Mouse (Mus musculus) spleen, postnatal 36 days (tissue): ENCODE data around the gene Cd81.

ENCODE experiments used
- DNase-seq, 2 experiments: peaks; one replicate each; pipeline ENCODE4 v3.0.0; 2022; ENCODE audit warnings: low spot score in 2 of 2, mixed read lengths in 1 of 2

Cd81 gene

DNA sequence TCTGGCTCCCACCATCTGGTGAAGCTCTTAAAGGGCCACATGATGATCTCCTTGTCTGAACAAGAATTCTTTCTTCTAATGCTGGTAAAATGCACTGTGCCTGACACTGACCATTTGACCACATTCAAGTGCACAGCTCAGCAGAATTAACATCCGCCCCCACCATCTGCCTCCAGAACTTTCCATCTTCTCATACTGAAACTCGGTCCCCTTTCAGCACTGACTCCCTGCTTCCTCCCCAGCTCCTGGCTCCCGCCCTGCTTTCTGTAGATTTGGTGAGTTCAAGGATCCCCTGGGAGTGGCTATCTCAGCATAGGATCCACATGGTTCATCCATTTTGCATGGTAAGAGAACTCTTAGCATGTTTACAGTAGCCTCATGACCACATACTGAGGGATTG, 31.8 kb upstream of the Cd81 start:
- DNase-seq = no peak

DNA sequence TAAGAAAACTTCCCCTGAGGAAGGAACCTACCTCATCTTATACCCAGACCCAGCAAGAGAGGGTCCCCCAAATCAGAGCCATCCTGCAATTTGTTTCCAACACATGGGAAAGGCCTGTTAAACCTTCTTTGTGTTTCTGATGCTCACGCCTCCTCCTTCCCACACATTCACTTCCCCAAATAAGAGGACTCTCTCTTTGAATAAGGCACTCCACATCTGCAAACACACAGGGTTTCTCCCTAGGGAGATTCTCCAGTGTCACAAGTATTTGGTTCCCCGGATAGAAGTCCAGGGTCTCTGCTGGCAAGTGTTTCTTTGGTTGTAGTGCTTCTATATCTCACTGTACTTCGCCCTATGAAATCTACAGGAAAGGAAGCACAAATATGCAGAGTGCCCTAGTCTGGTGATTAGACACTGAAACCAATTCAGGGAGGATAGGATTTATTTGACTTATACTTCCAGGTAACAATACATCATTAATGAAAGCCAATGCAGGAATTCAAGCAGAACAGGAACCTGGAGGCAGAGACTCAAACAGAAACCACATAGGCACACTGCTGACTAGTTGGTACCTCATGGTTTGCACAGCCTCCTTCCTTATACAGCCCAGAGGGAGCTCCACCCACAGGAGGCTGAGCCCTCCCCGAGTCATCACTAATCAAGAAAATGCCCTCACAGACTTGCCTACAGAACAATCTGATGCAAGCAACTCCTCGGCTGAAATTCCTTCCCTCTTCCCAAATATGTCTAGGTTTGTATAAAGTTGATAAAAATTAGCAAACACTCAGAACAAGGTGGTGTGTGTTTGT, 31.0 kb upstream of the Cd81 start:
- peak; percentile 50 to 61 for DNase-seq

DNA sequence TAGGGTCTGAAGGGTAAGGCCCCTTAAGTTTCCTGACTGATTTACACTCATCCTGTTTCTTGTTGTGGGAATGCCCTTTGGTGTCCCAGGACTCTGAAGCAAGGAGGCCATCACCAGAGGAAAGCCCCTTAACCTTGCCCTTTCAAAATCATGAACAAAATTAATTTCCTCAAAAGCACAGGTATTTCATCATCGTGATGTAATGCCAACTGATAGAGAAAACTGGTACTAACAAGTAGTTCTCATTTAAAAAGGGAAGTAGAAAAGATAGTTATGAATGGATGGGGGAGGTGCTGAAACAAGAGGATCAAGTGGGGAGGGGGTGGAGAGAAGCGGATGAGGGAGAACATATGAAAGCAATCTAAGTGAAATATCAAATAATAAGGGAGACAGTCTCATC, 29.0 kb upstream of the Cd81 start:
- no peak for DNase-seq

DNA sequence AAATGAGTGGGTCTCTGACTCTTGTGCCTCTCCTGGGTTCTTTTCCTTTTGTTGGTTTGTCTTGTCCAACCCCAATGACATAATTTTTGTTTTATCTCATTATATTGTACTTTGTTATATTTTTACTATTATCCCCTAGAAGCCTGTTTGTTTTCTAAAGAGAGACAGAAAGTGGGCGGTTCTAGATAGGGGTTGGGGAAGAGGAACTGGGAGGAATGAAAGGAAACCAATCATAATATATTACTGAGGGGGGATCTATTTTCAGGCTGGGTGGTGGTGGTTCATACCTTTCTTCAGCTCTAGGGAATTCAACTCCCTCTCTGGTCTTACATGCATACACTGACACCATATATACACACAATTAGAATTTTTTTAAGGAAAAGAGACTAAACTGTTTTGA, 28.2 kb upstream of the Cd81 start:
- no peak for DNase-seq

DNA sequence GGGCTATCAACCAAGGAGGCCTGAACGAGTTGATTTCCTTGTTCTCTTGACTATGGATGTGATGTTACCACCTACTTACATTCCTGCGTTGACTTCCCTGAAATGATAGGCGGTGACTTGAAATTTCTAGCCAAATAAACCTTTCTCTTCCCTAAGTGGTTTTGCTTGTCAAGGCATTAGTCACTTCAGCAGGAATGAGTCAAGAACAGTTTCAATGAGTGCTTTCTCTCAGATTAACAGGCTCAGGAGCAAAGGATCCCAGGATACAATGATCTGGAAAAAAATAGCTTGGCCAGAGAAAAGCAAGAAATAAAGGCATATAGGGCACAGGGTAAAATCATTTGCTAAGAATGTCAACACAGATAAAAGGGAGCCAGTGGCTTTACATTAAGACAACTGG, 27.0 kb upstream of the Cd81 start:
- DNase-seq = no peak

DNA sequence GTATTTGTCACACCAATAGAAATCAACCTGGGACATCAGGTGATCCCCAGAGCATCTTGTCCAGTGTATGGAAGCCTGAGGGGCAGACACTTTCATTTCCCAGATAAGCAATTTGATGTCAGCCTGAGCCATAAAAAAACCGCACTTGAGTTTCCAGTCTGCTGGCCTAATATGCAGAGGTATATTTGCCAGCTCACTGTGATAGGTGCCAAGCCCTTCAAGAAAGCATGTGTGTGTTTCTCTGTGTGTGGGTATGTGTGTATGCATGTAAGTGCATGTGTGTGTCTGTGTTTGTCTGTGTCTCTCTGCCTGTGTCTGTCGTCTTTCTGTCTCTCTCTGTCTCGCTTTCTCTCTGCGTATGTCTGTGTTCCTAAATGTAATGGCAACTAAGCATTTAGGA, 25.3 kb upstream of the Cd81 start:
- no peak for DNase-seq

DNA sequence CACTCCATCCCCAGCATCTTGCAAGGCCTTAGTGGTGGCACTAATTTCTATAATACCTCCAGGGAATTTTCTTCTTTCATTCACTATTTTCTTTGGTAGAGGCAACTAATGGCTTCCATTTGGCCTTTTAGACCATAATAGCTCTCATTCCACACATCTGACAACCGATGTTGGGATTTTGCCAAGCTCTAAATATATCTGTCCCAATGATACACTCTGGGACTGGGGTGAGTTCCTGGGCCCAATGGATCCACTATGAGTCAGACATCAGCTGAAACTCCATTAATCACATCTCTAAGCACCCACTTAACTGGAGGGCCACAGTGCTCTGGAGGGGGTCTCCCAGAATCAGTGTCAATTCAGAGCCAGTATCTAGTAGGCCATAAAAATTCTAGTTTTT, 20.7 kb upstream of the Cd81 start:
- DNase-seq = no peak

DNA sequence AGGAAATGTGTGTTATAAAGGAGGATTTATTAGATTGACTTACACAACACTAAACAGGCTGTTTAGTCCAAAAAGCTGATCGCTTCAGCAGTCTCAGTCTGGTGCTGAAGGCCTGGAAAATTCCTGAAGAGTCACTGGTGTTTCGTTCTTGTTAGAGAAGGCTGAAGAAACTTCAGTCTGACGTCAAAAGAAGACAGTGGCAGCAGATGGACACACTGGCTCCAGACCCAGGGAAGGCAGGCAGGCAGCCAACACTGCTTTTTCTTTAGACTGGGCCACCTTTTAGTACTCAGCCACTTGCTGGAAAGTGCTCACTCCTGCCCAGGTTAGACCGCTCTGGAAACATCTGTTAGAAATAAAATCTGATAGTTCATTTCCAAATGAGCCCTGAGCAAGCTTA, 19.0 kb upstream of the Cd81 start:
- DNase-seq = no peak

DNA sequence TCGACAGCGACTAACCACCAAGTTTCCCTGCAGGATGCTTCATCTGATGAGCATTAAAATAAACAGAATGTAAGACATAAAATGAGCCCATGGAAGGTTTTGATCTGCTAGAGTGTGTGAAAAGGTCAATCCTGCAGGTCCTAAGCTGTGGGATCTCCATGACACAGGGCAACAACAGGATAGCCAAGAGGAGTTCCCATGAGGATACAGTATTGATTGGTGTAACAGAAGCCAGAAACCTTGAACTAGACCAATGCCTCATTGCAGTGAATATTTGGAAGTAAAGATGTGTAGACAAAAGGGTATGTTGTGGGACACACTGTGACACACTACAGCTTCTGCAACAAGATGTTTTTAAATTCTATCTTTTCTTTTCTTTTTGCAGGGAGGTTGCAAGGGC, 18.4 kb upstream of the Cd81 start:
- no peak for DNase-seq

DNA sequence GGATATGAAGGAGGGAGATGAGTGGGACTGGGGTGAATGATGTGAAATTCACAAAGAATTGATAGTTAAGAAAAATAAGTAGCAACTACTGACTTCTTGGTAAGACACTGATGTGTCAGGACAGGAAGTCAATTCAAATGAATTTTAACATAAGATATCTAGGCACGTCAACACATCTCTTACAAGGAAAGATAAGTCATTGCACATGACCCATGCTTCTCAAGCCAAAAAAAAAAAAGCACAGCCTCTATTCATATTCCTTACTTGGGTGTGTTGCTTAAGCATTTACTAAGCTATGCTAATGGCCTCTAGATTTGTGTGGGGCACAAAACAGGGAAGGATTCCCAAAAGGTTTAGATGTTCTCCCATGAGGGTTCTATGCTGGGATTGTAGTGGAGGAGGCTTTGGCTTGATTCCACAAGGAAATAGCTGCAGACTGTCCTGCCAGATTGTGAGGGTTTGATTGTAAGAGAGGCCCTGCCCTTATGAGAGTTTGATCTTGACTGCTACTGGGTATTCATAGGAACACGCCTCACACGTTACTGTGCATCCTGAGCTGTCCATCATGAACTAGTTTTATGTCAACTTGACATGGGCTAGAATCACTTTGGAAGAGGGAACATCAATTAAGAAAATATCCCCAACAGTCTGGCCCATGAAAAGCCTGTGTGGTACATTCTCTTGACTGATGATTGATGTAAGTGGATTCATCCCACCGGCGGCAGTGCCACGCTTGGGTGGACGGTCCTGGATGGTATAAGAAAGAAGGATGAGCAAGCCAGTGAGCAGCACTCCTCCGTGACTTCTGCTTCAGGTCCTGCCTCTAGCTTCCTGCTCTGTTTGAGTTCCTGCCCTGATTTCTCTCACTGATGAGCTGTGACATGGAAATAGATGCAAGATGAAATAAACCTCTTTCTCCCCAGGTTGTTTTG, 17.8 kb upstream of the Cd81 start:
- no peak for DNase-seq

DNA sequence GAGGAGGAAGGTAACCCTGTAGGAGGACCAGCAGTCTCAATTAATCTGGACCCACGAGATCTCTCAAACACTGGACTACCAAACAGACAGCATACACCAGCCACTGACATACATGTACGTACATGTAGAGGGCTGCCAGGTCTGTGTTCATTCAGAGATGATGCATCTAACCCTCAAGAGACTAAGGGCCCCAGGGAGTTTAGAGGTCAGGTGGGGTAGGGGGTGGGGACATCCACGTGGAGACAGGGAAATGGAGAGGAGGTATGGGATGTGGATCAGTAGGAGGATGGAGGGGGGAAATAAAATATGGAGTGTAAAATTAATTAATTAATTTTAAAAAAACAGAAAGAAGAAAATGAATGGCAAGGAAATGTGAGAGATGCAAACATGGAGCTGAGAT, 15.8 kb upstream of the Cd81 start:
- DNase-seq = no peak

DNA sequence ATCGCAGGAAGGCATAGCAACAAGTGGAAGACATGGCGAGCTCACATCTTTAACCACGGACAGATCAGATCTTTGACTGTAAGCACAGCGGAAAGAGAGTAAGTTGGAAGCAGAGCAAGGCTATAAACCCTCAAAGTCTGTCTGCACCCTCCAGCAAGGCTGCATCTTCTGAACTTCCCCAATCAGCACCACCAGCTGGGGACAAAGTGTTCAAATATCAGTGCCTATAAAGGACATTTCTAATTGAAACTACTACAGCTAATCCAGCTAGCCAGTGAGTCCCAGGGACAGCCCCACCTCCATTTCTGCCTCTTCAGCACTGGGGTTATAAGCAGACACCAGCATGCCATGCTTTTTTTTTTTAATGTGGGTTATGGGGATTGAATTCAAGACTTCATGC, 15.2 kb upstream of the Cd81 start:
- peak; percentile 44 to 55 for DNase-seq

DNA sequence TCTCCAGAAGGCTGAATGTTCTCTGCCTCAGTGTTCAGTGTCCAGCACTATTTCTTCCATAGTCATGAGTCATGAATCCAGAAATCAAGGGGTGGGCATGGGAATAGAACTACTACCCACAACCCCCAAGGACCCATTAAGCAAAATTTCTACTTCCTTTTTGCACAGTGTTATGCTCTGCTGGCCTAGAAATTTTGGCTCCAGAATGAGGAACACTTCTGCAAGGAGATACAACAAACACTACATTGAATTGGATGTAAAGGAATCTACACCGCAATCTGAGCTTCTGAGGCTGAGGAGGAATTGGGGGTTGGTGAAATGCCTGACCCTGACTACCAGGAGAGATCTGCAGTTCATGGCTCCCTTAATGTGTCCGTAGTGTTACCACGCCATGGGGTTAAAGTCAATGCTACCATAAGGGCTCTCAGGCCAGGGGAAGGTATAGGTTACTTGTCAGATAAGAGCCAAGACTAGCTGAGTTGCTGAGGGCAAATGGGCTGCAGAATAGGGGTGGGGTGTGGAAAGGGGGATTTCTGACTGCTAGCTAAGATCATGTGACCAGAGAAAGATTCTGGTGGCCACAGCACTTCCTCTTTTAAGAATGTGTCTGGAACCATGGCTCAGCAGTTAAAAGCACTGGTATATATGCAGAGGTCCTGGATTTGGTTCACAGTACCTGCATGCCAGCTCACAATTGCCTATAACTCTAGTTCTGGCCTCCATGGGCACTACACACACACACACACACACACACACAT, 14.2 kb upstream of the Cd81 start:
- DNase-seq = peak; percentile 81 to 82

DNA sequence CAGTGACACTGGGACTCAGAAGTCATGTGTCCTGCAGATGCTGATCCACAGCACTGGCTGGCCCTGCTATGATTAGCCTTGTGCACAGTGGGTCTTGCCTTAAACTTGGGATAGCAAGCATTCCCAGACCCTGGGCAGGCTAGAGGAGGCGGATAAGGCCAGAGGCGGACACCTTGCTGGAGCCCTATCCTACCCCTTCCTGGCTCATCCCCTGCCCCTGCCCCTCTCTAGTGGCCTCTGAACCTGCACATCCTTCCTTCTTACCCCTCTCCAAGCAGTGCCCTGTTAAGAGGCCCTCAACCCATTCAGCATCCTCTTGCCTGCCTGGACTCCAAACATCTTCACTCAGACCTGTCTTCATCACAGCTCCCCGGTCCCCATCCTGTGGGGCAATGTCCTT, 12.0 kb upstream of the Cd81 start:
- no peak for DNase-seq

DNA sequence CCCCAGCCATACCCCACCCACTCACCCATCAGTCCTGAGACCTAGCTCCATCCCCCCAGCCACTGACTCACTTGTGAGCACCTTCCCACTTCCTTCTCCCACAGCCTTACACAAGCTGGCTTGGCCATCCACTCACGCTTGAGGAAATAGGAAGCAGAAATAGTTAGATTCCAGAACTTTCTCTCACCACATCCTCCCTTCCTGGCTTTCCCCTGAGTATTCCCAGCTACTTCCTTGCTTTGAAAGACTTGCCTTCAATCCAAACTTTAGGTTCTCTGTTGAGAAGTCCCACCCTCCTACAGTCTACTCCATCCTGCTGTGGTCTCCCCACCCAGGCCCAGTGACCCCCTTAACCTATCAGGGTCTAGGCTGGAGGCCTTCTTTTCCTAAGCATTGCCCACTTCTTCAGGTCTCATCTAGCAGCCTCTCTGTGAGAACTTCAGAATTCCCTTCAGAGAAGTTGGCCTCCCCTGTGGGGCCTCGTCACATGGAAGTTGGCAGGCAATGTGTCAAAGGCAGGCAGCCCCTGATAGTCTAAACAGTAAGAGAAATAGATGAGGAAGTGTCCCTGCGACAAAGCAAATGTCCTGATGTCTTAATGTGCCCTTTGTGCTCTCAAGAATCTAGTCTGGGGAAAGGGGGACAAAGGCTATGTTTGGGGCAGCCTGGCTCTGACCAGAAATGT, 11.3 kb upstream of the Cd81 start:
- no peak for DNase-seq

DNA sequence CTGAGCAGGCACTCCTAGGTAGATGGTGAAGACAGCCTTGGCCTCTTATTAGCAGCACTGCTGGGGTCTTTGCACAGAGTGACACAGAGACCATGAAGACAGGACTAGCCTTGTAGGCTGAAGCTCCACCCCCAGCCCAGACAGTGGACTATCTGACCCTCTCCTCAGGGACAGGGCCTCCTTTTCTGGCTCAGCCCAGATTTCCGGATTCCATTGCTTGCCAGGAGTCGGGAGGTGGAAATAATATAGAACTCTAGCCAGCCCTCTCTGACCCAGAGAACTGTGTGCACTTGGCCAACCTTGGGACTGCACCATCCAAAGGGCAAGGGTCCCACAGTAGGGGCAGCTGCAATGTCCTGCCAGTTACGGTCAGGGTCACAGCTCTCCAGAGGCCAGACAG, 10.4 kb upstream of the Cd81 start:
- DNase-seq = peak; percentile 18 to 25

DNA sequence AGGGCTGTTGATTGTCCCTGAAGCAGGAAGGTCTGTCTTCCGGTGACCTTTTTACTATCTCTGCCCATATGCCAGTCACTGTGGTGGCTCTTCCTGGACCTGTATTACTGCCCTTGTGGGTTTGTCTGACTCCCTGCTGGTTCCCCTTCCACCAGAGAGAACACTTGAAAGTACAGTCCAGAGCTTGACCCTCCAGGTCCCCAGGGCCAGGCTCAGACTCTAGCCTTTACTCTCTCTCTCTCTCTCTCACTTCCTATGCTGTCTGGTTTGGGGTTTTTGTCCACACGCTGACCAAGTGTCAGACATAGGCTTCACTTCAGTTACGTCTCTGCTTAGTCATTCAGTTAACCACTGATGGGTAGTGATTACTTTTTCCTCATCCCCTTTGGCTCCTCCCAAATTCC, 9.6 kb upstream of the Cd81 start:
- DNase-seq = no peak

DNA sequence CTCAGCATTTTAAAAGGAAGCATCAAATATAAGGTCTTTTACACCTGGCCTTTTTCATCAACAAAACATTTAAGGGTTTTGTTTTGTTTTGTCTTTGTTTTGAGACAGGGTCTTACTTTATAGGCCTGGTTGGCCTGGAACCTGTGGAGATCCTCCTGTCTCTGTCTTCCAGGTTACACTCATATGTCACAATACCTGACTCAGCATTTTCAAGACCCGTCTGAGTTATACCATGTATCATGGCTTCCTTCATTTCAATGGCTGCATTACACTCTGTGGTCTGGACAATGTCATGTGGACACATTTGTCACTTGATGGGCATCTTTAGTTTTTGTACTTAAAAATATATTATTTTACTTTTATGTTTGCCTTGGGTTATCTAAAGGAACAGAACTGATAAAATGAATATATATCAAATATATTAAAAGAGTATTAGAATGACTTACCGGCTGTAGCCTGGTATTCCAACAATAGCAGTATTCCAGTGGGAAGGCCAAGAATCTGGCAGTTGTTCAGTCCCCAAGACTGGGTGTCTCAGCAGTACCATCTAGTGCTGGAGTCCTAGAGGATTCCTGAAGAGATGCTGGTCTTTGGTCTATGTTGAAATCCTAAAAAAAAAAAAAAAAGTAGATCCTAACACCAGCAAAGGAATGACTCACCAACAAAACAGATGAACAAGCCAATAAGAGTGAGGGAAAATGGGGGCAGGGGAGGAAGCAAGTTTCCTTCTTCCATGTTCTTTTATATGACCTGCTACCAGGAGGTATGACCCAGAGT, 8.3 kb upstream of the Cd81 start:
- DNase-seq = no peak

DNA sequence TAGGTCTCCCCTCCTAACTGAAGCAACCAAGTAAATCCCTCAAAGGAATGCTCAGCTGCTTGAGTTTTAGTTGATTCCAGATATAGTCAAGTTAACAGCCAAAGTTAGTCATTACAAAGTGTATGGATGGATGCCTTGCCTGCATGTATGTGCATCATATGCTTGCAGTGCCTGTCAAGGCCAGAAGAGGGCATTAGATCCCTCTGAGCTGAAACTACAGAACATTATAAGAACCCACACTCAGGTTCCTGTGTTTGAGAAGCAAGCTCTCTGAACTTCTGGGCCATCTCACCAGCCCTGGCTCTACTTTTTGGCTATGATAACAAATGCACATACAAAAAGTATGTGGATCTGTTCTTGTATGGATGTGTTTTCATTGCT, 7.7 kb upstream of the Cd81 start:
- DNase-seq = no peak

DNA sequence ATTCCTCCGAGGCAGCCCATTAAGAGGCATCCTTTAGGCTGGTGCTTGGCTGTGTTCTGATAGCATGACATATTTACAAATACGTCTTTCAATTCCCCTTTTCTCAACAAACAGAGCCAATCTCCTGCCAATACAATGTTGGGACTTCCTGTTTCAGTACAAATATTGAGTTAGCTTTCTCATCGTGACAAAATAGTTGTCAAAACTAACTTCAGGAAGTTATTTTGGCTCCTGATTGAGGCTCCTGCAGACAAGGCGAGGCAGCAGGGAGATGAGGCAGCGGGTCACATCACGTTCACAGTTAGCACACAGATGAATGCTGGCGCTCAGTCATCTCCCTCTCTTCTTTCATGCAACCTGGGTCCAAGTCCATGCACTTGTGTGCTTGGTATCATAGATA, 6.2 kb upstream of the Cd81 start:
- DNase-seq = peak; percentile 35 to 58

DNA sequence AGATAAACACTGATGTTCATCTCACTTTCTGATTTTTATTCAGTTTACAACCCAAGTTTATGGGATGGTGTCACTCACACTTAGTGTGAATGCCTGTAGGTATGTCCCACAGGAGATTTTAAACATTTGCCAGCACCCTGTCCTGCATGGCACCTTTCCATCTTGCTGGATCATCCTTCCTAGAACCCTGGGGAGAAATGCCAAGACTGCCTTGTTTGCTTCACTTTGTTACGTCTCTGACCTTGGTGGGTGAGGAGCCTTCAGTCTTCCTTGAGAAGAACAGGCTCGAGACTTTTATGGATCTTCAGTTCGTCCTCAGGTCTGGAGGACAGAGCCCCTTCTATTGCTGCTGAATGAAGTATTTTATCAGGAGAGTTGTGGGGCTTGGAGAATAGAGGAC, 3.2 kb upstream of the Cd81 start:
- DNase-seq = no peak
